Mouse (Mus musculus) thymus, postnatal 0 days (tissue): Measurements from ENCODE around the gene Taf1c. TPM values are rescaled to one million over a fixed set of nuclear protein-coding genes. Genes with fewer than 3 reads are reported as not detected.

Experiments
- DNase-seq: peaks from one replicate; pipeline ENCODE4 v3.0.0-alpha.2; 2015; ENCODE audit warnings: low spot score
- polyA plus RNA-seq: library from polyadenylated mRNA; unstranded; fragments of >200 nt; fragmentation: Nextera tagmentation; extraction: Ambion mirVana; gene quantifications from 2 replicates; pipeline ENCODE4 v1.2.1, GENCODE M21; 2015

Gene Taf1c
- polyA plus RNA-seq, 1 experiment from 2014 or later, result 29.8 TPM

DNA sequence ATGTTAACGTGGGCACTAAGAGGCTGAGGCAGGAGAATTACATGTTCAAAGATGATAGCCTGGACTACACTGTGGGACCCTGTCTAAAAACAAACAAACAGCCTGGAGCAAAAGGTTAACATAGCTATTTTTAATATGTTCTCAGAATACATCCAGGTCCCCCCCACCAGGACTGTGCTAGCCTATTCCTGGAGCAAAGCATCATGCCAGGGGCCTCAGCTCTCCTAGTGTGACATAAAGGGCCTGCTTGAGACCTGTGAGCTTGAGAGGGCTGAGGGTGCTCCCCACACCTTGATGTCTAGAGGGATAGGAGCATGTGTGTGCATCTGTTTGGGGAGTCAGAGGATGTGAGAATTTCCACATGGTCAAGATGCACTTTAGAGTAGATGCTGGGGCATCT is 18.7 kb upstream of the Taf1c start:
- no peak for DNase-seq

DNA sequence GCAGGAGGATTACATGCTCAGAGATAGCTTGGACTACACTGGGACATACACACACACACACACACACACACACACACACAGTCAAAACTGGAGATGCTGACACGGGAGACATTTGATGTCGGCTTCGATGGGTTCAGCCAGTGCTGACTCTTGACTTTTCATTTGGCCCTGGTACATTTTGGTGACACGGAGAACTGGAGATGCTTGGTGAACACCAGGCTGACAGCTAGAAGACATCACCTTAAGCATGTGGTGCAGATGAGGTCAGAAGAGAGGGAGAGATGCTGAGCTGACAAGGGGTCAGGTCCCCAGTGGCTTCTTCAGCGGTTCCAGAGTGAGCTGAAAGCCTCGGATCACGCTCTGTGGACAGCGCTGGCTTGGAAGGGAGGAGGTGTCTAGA is 18.0 kb upstream of the Taf1c start:
- no peak for DNase-seq

DNA sequence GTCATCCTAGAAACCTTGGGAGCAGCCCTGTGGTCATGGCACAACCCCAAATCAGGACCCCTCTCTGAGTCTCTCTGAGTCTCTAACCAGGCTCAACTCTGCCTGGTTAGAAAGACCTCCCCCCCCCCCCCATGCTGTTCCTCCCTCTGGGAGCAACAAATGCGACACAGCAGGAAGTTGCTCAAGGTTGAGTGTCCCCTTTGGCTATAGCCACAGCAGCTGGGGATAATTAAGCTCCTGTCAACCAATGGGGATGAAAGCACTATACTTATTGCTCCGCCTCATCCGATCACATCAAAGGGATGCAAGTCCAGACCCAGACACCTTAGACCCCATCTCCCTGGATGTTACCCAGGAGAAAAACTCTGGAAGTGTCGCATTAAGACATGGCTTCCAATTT is 17.5 kb upstream of the Taf1c start:
- DNase-seq, result no peak

DNA sequence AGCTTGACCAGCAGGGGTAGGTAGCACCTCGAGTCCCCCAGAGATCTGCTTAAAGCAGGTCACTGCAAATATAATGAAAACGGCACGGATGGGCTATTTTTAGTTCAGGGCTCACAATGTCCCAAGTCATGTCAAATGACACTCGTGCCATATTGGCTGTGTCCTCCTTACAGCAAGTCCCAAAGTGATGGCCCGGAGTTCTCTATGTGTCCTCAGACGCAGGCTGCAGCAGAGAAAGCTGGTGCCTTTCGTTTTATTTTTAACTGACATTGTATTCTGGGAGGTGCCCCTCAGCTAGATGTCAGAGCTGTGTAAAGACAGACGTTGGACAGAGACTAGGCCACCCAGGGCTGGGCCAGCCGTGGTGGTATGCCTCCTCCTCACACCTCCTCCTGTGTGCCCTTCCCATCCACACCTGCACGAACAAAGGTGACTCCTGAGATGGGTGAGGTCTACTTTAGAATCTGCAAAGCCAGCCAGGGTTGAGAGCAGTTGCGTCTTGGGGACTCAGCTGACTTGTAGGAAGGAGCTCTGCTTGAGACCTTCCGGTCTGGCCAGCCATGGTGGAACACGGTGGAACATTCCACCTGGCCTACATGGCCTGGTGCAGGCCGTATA is 15.9 kb upstream of the Taf1c start:
- no peak for DNase-seq

DNA sequence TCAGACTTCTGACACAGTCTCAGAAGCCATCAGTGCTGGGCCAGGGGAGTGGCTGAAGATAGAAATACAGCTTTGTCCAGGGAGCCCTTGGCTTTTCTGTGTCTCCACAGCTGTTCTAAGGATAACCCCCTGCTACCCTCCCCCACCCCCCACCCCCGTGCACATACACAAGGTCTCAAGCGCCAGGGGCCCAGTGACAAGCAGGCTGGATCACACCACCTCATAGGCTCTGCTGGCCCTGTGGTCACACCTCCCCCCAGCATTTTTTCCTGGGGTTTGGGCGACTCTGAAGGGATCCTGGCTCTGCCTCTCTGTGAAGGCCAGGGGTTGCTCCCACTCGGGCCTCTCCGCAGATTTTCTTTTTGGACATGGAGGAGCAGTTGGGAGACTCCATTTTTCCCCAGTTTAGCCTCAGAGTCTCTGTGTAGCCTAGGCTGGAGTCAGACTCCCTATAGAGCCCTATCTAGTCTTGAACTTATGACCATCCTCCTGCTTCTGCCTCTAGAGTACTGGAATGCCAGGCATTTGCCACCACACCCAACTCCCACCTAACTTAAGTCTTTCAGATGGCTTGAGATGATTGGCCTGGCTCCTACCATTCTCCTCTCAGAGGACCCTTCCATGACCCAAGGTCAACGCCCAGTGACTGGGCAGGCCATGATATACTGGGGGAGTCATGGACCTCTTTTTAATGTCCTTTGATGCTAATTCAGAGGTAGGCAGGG is 15.3 kb upstream of the Taf1c start:
- no peak for DNase-seq

DNA sequence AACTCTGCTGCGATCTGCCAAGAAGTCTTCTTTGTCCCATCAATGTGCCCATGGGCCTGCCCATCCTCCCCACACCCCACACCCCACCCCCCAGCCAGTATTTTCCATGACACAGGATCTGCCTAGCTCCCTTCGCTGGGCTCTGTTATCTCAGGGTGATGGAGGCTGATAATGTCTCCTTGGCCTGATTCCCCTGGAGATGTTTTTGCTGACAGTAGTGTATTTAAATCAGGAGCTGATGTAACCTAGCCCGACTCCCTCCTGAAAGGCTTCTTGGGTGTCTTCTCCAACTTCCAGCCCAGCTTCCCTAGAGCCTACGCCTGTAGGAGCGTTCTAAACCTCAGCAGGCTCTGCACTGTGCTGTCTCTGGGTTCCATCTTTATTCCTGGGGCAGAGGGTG is 13.9 kb upstream of the Taf1c start:
- no peak for DNase-seq

DNA sequence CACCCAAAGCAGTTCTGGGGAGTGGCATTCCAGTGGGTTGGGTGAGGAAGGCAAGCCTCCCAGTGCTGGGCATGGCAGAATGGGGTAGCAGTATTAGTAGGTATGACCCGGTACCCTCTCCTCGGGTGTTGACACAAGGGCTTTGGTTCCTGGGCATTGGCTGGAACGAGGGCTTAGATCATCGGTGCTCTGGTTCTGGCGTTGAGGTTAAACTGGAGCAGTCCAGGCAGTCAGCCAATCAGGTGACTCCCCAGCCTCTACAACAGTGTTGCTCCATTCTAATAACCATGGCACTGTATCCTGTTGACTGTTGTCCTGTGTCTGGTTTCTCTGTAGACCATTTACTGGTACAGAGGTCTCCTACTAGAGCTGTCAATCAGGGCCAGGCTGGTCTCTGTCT is 12.6 kb upstream of the Taf1c start:
- DNase-seq, result no peak

DNA sequence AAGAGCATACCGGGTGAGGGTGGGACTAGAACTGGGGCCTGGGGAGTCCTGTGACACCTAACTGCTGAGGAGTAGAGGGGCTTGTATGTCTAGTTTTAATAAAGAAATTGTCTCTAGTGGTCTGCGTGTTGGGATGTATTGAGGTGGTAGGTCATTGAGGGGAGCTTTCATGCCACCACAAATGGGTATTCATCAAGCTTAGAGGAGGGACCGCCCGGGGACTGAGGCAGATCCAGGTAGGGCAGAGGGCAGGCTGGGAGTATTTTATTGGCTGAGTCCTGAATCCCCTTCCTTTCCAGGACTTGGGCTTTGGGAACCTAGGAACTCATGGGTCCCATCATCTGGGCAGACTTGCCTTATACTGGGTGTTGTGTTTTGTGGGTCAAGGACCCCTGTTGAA is 11.8 kb upstream of the Taf1c start:
- no peak for DNase-seq

DNA sequence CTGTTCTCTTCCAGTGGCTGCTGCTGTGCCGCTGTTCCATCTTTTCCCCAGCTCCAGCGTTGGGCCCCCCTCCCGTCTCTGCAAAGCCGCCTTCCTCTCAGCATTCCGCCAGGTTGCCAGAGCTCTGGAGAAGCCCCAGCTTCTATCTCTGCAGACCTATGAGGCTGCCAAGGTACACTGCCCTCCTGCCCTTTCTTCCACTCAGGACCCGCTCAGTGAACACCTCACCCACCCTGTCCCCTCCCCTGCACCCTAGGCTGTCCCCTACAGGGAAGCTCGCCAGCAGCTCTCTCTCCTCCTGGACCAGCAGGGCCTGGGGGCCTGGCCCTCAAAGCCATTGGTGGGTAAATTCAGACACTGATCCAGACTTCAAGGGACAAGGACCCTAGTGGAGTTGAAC is 11.3 kb upstream of the Taf1c start:
- no peak for DNase-seq

DNA sequence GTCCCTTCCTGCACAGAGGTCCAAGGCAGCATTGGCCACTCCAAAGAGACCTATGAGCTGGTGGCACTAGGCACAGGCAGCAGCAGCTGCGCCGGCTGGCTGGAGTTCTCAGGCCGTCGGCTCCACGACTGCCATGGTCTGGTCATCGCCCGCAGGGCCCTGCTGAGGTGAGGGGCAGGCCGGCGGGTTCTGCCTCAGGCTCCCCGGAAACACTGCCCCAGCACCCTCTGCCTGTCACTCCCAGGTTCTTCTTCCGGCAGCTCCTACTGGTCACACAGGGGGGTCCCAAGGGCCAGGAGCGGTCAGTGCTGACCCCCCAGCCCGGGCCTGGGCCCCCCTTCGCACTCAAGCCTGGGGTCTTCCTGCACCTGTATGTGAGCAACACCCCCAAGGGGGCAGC is 10.1 kb upstream of the Taf1c start:
- DNase-seq, result no peak

DNA sequence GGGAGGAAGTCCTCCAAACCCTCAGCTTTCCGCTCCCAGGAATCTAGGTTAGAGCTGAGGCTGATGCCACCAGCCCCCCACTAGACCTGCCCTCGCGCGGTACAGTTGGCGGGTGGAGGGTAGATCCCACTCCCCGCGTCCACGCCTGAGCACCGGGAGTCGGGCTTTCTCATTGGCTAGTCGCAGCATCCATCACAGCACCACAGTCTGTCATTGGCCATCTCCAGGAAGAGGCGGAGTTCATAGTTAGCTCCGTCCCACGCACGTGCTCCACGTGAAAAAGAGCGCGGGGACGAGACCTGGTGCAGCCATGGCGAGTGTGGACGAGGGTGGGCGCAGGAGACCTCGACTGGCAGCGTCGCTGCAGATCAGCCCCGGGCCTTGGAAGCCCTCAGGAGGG is 7.4 kb upstream of the Taf1c start, which contains the start of gene Adad2:
Gene Adad2 (plus strand): TSS at position 277 of the 400 bp plus-strand sequence.
- no peak for DNase-seq

DNA sequence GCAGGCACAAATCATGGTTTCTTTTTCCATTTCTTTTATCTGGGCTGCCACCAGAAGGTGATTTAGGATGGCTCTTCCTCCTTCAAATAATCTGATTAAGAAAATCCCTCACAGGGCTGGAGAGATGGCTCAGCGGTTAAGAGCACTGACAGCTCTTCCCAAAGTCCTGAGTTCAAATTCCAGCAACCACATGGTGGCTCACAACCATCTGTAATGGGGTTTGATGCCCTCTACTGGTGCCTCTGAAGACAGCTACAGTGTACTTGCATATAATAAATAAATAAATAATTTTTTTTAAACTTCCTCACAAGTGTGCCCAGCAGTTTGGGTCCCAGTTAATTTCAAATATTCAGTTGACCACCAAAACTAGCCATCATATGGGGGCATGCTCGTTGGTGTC is 1.2 kb upstream of the Taf1c start:
- DNase-seq, result no peak

DNA sequence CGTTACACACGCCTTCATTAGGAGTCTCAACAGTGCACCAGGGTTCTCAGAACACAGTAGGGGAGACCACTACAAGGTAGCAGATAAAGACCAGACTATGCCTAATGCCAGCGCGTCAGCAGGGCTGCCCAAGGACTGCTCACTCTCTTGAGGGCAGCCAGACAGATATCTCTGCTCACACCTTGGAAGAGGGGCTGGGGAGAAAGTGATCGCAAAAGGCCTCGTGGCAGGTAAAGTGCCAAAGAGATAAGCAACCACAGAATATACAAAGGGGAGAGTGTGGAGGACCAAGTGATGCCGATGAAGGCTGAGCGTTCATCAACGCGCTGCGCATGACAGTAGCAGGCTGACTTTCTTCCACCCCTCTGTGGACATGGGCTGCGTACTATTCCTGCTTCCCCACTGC is 621 bp downstream of the Taf1c start:
- no peak for DNase-seq

DNA sequence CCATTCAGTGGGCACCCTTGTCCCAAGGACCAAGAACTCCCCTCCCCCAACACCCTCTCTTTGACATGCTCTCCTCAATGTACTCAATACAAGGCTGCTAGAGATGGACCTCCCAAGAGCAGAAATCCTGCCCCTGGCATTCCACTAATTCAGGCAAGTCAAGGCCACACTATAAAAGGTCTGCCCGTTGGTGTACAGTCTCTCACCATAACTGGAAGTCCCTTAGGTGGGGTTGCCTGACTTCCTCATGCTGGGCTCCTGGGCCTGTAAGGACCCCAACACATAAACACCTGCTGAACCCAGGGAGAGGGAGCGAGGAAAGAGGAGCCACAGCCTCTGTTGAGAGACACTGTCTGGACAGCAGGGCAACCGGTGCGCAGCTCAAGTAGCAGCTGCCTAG is 1.3 kb downstream of the Taf1c start:
- no peak for DNase-seq

DNA sequence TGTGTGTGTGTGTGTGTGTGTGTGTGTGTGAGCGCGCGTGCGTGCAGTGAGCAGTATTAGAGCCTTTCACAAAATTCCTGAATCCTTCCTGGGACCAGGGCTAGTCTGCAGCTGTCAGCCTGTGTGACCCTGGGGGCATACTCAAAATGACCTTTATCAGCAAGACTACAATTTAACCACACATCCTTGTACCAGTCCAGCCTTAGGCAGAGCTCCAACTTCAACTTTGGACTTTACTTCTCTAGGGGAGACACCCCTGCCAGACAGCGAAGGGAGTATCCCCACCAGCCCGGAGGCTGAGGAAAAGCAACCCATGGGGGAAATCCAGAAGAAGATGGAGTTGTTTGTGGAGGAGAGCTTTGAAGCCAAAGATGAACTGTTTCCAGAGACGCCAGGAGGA is 13.6 kb downstream of the Taf1c start:
- DNase-seq, result no peak

DNA sequence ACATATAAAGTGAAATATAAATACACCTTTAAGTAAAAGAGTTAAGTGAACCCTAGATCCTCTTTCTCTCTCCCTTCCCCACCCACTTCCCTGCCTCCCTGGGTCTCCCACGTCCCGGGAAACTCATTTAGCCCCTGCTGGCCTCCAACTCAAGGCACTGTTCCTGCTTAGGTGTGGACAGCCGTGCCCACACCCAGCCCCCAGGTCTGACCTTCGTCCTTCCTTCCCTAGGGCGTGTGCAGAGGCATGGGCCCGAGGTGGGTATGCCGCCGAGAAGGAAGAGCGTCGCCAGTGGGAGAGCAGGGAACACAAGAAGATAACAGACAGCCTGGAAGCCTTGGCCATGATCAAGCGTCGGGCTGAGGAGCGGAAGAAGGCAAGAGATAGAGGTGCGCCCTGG is 14.7 kb downstream of the Taf1c start:
- DNase-seq, result no peak

DNA sequence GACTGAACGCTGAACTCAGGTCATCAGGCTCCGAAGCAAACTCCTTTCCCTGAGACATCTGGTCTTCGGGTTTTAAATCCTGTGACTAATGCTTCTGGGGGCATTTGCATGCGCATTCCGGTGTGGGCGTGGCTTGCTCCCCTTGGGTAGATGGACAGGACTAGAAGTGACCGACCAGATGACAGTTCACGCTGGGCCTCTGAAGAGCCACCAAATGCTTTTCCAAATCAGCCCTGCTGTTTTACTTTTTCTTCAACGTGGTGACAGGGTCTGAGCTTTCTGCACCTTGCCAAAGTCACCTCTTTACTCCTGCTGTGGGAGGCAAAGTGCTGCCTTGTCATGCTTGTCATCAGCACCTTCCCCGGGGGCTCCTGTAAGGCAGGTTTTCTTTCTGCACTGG is 16.2 kb downstream of the Taf1c start:
- DNase-seq, result no peak

DNA sequence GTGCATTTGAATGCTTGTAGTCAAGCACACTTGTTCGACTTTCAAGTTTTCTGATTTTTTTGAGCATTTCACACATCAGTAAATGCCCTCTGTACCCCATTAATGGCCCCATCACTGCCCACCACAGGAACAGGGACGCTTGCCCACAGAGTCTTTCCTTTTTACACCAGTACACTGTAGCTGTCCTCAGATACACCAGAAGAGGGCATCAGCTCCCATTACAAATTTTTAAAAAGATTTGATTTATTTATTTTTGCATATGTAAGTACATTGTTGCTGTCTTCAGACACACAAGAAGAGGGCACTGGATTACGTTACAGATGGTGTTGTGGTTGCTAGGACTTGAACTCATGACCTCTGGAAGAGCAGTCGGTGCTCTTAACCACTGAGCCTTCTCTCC is 16.7 kb downstream of the Taf1c start:
- no peak for DNase-seq

DNA sequence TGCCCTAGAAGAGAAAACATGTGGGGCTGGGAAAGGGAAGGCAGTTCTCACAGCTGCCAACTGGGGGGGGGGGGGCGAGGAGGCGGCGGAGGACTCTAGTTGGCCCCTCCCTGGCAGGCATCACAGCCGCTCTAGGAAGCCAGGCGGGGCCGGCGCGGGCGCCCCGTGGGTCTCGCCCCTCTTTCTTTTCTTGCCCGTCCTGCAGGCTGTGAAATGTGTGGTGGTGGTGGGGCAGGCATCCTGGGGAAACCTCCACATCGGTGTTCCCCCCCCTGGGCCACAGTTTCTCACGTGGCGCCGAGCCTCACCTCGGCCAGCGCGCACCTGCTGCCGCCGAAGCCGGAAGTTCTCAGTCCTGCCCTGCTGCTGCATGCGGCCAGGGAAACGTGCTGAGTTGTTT is 19.1 kb downstream of the Taf1c start:
- peak; percentile 85 for DNase-seq

DNA sequence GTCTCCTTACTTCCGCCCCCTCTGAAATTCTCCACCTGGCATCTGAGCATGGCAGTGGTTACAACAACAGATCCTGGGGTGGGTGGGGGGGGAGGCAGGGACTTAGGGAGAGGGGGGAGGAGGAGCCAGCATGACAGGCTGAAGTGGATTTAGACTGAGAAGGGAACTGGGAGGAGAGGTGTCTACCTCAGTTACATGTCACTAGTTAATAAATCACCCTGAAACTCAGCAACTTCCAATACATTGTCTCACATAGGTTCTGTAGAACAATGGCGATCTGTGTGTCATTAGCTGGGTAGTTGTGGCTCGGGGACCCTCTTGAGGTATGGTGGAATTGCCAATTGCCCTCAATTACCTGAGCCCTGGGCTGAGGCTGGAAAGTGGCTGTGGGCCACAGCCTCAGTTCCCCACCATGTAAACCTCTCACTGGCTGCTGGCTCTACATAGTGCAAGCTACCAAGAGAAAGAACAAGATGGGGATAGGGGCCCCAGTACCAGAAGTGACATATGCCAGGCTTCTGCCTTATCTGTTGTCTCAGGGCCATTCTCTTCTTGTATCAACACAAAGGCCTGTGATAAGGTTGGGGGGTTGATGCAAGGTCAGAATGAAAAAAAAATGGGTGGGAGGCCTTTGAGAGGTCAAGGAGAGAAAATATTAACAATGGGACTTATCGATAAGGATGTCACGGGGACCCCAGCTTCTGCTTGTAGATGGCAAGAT is 24.4 kb downstream of the Taf1c start:
- DNase-seq, result no peak

DNA sequence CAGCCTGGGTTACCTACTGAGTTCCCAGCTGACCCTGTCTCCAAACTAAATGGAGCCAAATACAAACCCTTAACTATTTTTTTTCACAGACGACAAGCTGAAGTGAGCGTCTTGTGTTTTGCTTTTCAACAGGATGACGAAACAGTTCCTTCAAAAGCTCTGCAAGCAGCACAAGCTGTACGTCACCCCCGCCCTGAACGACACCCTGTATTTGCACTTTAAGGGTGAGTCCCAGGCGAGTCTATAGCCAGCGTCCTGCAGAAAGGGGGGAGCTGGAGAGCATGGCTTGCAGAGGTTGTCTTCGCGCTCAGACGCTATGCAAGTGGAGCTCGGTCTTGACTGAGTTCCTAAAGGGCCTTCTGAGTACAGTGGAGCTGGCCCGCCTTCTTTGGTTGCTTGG is 25.9 kb downstream of the Taf1c start:
- DNase-seq, result no peak

DNA sequence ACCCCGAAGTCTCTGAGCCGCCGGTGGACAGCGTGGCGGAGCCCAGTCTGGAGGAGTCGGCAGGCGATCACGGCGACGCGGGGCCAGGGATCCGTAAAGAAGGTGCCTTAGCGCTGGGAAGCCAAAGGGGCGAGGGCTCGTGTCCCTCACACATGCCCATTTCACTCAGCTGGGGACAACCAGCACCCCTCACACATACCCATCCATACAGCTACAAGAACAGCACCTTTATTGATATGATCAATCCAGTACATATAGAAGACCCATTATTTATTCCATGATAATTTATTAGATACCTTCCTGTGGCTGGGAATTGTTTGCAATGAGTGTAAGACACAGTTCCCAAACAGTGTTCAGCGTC is 29.7 kb downstream of the Taf1c start:
- DNase-seq, result no peak
